Mouse (Mus musculus): ENCODE measurements around the gene Defb36.

The Defb36 gene

DNA sequence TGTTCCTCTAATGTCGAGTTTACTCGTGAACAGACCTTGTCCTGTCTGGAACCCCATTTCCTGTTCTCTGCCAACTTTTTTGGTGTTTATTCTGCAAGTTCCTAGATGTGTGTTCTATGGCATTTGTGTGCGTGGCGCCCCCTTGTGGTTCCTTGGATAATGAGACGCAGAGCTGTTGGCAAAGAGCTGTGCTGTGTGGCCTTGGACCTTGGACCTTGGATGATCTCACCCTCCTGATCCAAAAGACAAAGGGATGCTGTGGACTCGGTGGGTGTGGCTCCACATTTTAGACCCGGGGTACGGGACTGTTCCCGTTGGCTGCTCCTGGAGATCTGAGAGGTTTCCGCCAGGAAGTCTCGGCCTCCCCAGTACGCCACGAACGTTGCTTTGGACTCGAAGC is at the start of gene Defb36:
TSS of gene Defb36 (plus strand) at position 271 of the 400 bp plus-strand sequence.
- DNase-seq (ENCODE audit: extremely low spot score, low spot score) = no peak

DNA sequence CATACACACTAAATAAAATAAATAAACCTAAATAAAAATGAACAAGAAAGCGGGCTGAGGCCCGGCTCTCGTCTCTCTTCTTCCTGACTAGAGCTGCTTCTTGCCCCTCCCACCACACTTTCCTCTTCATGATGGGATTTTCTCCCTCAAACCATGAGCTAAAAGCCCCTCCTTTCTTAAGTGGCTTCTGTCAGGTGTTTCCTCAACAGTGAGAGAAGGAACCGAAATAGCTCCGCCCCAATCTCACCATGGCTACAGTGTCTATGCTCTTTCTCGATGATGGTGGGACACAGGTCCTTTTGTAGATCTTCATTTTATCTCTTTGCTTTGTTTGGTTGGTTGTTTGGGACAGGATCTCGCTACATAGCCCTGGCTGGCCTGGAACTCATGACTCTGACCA is 47.5 kb upstream of the Defb36 start:
- DNase-seq (ENCODE audit: extremely low spot score, low spot score) = no peak

DNA sequence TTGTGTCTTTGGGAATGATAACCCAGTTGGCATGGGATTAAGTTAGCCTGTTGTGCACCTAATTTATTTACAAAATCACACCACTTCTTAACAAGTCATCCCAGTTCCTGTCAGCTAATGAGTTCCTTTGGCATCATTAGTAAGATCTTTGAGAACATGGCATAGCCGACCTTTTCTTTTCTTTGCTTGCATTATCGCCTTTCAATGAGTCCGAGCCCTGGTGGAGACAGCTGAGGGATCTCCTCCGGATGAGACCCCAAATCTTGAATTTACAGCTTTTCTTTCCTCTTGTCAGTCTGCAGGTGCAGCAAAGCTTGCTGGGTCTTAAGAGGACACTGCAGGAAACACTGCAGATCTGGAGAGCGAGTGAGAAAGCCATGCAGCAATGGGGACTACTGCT is 35.1 kb upstream of the Defb36 start, which contains the start of gene Gm17416:
TSS of gene Gm17416 (plus strand) at position 301 of the 400 bp plus-strand sequence.
- DNase-seq (ENCODE audit: extremely low spot score, low spot score) = no peak

DNA sequence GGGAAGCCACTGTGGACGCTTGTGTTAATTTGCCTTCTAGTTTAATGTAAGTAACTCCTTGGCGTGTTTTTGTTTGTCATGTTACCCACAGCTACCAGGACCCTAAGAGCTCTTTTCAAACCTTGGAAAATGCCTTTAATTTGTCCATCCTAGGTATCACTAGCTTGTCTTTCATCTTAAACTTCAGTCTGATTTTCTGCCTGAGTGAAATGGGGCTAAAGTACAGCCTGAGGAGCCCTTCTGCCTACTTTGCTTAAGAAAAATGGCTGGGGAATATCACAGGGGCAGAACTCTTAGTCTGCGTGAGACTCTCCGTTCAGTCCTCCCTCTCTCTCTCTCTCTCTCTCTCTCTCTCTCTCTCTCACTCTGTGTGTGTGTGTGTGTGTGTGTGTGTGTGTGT is 34.2 kb upstream of the Defb36 start:
- no peak for DNase-seq (ENCODE audit: extremely low spot score, low spot score)

DNA sequence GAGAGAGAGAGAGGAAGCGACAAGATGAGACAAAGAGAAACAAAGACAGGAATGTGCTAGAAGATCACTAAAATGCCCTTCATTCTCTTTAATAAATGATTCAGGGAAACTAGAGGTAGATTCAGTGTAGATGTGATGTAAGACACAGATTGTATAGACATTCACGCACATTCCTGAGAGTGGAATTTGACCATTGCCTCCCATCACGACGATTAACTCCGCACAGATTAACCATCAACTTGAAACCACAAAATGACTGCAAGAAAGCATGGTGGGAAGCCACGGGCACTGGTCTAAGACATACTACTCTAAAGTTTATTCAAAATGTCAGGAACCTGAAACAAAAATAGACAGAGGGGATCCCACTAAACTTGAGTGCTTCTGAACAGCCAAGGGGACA is 33.8 kb upstream of the Defb36 start:
- DNase-seq (ENCODE audit: extremely low spot score, low spot score) = no peak

DNA sequence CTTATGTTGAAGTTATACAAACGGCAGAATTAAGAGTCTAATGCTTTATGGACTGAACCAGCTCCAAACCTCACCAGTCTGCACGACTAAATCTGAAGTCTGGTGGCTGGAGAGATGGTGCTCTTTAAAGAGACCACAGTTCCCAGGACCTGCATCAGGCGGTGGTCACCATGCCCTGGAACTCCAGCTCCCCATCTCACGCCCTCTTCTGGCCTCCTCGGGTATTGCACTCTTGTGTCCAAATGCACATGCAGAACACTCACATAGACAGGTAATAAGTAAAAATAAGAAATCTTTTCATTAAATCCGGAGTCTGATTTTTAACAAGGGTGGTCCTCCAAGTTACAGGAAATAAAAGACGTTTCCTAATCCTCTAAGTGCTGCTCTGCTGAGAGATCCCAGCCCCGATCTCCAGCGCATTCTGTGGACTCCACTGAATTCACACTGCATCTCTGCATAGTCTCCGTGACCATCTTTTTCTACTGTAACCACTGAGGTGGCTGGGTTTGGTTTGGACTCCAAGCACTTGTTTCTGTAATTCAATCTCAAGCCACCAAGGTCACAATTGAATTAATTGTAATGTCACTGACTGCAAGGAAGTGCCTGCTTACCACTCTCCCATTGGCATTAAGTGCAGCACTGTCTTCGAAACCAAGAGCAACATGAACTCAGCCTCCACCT is 31.9 kb upstream of the Defb36 start, which contains the start of gene Defb21:
TSS of gene Defb21 (plus strand) at position 631 of the 681 bp plus-strand sequence.
- peak; percentile 21 for DNase-seq (ENCODE audit: extremely low spot score, low spot score)

DNA sequence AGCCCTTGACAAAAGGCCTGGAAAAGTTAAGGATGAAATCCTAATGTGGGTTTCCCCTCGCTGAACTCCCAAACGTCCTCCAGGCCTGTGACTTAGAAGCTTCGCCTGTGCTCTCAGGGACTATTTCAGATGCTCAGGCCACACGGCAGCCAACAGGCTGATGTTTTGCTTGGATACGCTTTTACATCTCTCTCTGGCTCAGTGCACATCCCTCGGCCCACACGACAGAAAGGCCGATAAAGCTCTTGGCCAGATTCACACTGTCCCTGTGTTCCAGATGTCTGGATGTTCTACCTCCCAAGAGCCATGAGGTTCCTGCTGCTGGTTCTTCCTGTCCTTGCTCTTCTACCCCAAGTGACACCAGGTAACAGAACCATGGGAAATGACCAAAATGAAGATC is 30.6 kb upstream of the Defb36 start:
- DNase-seq (ENCODE audit: extremely low spot score, low spot score) = no peak

DNA sequence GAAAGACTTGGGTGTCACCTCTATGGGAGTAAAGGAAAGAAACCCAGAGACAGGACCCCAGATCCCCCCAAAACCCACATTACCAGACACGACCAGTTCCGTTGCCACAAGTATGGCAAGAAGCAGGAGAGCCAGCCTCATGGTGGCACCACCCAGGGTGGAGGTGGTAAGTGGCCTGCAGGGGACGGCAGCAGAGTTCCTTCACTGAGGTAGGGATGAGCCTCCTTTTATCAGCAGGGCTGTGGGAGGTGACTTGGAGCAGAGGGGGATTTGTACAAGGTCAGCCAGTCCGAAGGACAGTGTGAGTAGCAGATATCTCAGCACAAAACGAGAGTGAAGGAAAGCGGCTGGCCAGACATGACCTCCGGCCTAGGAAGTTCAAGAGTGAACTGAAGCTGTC is 24.0 kb upstream of the Defb36 start, which contains the start of gene Defb19:
TSS of gene Defb19 (minus strand) at position 206 of the 400 bp plus-strand sequence.
- DNase-seq (ENCODE audit: extremely low spot score, low spot score) = no peak

DNA sequence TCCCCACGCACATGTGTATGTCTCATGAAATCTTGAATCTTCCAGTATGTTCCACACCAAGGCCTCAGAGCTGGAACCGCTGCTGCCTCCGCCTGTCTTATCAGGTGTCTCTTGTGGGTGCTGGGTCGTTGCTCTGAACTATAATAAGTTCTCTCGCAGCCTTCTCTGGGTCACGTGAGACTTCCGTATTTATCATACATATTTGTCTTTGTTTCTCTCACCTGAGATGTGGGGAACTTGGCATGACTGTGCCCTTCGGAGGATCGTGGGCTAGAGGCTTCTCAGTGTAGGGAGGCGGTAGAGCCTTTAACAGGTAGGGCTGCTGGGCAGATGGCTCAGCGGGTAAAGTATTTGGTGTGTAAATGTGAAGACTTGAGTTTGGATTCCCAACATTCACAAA is 23.5 kb upstream of the Defb36 start:
- no peak for DNase-seq (ENCODE audit: extremely low spot score, low spot score)

DNA sequence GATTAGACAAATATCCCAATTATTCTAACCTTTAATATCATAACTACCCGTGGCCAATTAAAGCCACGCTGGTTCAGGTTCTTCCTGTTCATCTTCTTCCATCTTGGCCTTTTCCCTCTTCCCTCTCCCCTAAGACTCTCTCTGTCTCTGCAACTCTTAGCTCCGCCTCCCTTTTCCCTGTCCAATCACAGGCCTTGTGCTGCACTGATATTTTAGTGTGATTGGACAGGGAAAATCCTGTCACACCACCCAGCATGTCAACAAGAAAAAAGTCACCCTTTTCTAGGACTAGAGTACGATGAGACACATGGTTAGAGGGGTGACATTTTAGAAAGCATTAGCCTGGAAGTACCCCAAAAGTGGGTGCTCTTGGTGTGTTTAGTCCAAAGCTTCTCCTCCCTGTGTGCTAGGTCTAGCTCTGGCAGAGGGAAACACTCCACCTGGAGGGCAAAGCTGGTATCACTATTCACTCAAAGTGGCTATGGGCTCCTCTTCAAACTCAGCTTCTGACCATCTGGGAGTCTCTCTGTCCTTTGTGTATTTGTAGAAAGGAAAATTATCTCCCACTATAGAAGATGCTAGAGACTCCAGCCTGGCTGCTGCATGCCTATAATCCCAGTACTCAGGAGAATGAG is 17.1 kb upstream of the Defb36 start:
- no peak for DNase-seq (ENCODE audit: extremely low spot score, low spot score)

DNA sequence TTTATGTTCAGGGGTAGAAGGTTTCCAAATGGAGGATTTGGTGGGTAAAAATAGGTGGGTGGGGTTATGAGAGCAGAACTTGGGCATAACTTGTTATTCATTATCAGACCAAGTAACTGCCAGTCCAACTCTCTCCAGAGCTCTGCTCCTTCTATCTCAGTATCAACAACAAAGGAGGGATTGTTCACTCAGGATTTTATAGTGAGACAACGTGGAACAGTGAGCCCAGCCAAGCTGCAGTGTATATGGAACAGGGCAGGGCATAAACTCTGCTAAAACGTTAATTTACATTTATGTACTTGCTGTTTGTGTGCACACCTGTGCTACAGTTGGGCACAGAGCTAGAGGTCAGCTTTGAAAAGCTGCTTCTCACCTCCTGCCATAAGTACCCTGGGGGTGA is 15.7 kb upstream of the Defb36 start:
- DNase-seq (ENCODE audit: extremely low spot score, low spot score) = no peak

DNA sequence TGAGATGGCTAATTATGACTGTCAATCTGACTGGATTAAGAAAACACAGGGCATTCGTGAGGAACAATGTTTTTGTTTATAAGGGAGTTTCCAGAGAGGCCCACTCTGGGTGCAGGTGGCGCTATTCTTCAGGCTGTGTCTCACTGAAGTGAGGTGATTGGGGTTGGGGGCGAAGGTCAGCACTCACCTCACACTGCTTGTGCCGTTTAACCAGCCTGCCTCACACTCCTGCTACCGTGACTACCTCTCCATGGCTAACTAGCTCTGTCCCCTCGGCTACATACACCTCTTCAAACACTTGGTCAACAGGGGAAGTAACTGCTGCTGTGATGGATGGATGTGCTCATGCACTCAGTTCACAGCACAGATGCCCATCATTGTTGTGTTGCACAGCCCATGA is 15.1 kb upstream of the Defb36 start:
- DNase-seq (ENCODE audit: extremely low spot score, low spot score) = no peak

DNA sequence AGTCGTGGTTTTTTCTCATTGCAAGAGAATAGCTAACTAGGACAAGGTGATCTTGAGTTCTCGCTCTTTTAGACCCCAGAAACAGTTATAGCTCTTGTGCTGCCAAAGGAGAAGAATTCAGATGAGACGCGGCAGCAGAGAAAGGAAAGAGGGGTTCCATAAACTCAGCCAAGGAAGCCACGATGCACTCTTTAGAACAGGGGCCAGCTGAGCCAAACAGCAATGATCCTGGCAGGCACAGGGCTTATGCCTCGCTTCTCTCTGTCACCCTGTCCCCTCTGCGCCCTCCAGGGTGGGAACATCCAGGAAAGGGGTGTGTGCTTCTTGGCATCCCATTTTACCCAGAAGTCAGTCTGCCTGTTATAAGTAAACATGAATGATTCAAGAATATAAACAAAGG is 4.8 kb upstream of the Defb36 start, which contains the start of gene Defb45:
TSS of gene Defb45 (minus strand) at position 101 of the 400 bp plus-strand sequence.
- no peak for DNase-seq (ENCODE audit: extremely low spot score, low spot score)

DNA sequence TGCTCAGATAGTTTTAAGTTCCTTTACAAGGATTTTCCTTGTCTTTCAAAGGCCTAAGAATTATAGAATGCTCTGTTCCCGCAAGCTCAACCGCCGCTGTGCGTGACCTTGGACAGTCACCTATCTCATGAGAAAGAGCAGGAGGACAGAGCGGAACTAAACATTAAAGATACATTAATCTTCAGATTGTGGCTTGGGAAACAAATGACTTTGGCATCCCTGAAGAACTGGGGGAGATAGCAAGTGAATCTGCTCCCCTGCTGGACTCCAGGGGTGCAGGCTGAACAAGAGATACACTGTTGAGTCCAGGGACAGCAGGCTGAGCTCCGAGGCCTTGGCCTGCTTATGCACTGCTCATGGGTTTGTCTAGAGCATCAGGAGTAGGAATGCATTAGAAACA is 4.1 kb upstream of the Defb36 start:
- no peak for DNase-seq (ENCODE audit: extremely low spot score, low spot score)

DNA sequence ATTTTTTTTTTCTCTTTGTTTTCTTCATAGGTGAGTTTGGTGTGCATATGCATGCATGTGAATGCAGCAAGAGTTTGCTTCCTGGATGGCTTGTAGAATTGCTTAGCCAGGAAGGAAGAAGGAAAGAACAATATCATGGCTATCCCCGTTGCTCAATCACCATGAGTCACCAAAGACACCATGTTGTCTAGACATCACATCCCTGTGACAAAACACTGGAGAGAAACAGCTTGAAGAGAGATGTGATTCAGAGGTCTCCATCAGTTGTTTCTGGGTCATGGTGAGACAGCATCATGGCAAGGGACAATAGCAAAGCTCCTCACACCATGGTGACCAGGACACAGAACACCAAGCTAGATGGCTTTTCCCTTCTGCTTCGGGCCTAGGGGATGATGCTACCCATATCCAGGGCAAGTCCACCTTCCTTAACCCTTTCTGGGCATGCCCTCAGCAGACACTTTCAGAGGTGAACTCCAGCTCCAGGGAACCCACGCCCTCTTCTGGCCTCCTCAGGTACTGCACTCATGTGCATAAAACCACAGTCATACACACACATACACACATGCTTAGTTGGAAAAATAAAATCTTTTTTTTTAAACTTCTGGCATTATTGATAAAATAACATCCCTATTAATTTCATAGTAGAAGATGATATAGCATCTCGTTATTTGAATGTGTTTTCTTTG is 2.7 kb upstream of the Defb36 start:
- DNase-seq (ENCODE audit: extremely low spot score, low spot score) = no peak

DNA sequence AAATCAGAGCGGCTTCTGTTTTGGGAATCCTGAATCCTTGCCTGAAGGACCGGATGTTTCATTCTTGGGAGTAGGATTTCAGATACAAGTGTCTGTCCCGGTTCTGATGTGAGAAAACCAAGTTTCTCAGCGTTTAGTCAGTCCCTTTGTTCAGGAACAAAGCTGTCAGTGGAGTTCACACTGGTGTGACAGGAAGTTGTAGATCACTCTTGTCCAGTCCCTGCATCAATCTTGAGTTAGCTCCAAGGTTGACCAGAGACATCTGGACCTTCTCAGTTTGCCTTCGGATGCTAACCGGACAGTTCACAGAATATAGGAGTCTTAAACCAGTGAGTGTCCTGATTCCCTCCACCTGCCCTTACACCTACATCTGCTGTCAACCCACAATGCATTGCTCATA is 3.6 kb downstream of the Defb36 start:
- DNase-seq (ENCODE audit: extremely low spot score, low spot score) = no peak

DNA sequence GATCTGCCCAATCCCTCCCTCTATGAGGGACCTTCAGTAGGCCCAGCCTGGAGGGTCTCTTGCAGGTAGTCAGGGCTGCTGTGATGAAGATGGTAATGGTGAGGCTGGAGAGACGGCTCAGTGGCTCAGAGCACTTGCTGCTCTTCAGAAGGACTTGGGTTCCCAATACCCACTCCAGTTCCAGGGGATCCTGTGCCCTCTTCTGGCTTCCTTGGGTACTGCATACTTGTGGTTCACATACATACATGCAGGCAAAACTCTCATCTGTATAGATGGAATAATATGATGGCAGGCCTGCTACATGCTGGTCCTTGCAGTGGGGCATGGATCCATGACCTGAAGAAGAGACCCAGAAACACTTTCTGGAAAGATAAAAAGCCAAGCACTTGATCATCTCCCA is 4.6 kb downstream of the Defb36 start:
- DNase-seq (ENCODE audit: extremely low spot score, low spot score) = no peak

DNA sequence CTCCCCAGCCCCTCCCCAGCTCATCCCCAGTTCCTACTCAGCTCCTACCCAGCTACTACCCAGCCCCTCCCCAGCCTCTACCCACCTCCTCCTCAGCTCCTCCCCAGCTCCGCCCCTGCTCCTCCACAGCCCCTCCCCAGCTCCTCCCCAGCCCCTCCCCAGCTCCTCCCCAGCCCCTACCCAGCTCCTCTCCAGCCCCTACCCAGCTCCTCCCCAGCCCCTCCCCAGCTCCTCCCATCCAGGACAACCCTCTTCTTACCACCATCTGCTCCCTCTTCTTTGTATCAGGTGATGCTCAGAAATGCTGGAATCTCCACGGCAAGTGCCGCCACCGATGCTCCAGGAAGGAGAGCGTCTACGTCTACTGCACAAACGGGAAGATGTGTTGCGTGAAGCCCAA is 8.1 kb downstream of the Defb36 start:
- peak; percentile 26 for DNase-seq (ENCODE audit: extremely low spot score, low spot score)

DNA sequence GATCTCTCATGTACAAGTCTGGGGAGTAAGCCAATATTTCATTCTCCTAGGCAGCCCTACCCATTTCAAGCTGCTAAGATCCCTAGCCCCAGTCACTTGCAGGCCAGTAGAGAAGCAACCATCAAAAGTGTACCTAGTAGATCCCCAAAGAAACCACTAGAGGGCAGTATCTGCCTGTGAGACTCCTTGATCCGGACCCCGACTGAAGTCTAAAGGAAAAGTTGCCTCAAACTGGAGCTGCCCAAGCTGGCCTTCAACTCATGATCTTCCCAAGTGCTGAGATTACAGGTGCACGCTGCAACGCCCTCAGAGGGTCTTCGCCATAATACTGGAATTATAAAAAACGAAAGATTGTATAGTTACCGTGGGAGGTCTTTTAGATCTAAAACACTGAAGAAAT is 11.4 kb downstream of the Defb36 start:
- peak; percentile 58 for DNase-seq (ENCODE audit: extremely low spot score, low spot score)

DNA sequence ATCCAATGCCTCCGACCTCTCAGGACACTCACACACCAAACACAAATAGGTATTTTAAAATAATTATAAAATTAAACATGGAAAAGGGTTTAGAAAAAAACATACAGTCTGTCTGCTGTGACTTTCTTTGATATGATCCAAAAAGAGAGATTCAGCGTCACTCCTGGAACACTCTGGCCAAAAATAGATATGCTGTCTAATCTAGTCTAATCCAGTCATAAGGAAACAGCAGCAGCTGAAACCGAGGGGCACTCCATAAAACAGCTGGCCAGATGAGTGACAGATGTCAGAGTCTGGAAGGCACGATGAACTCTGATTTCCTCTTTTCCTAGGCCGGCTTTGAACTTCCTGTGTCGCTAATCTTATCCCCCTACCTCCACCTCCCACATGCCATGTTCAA is 12.3 kb downstream of the Defb36 start:
- DNase-seq (ENCODE audit: extremely low spot score, low spot score) = no peak

DNA sequence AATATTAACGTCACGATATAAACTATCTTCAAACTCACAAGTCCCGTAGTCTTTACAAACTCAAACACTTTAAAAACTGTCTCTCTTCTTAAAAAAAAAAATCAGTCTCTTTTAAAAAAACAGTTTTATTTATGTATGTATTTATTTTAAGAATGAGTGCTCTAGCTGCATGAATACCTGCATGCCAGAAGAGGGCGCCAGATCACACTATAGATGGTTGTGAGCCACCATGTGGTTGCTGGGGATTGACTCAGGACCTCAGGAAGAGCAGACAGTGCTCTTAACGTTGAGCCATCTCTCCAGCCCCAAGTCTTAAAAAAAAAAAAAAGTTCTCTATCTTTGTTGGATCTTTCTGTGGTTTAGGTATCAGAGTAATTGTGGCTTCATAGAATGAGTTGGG is 13.2 kb downstream of the Defb36 start:
- DNase-seq (ENCODE audit: extremely low spot score, low spot score) = no peak

DNA sequence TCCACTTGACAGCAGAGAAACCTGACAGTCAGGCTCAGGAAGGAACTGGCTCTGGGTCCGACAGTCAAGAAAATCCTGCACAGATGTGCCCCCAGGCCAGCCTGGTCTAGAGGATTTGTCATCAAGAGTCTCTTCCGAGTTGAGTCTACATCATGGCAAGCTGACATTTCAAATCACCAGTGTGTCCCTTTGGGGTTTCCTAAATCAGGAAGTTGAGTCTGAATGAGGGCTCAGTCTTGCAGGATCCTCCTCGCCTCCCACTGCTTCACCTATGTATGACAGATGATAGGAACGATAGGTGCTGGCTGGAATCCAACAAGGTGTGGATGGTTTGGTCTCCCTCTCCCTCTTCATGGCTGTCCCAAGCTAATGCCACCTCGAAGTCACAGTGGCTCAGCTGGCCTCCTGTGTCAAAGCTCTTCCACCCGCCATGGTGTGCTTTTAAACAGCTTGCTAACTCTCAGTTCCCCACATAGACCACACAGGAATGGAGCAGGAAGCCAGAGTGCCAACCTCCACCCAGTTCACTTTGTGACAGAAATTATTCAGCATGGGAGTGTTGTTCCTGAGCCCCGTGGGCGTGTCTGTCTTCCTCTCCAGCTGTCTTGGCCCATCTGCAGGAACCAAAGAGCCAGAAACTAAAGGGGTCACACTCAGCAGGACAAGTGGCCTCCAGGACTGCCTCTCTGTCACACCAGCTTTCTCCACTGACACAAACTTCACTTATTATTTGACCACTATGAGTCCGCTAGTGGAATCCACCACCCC is 16.4 kb downstream of the Defb36 start:
- no peak for DNase-seq (ENCODE audit: extremely low spot score, low spot score)

Measured in neural tube, embryonic 10.5 days (tissue).